ENCODE assay signal across 33 mouse cellular contexts in genomic region chr14:20297616-20298015, GRCm38 (mm10). TPM values are rescaled to one million over a fixed set of nuclear protein-coding genes. Genes with fewer than 3 reads are reported as not detected.
DNase-seq lines count a peak whose midpoint lies in the region; ATAC-seq and TF ChIP-seq lines count a peak whose summit lies in the region.
"Had no signal": no experiment of that assay in that cellular context is flagged by ENCODE, and none has a peak within 500 bp of the region (broad histone marks: within the 10 kb centered on the region; RNA-seq: fewer than 3 reads in every experiment).

No protein-coding gene starts in this region.

- H3K27me3 ChIP-seq in Patski = no peaks in the 10 kb centered on the region
- no peaks in the 10 kb centered on the region for H3K27me3 ChIP-seq in liver, postnatal 0 days (ENCODE audit: insufficient read depth, low read length)
- H3K27me3 ChIP-seq: heart, embryonic 12.5 days; hindbrain, embryonic 15.5 days; limb, embryonic 15.5 days; liver, embryonic 13.5 days; neural tube, embryonic 13.5 days had no signal

- CTCF ChIA-PET in Patski (lab: Charles Lee) = no interaction called here

- H3K27ac ChIP-seq in gastrocnemius, adult 2 months = peak overlapping the region; percentile 81
- peak overlapping the region; percentile 43 for H3K27ac ChIP-seq in macrophage
- no peak overlapping the region for H3K27ac ChIP-seq in liver, postnatal 0 days (ENCODE audit: low read depth)
- H3K27ac ChIP-seq: hindbrain, embryonic 10.5 days; hindbrain, embryonic 15.5 days; limb, embryonic 15.5 days; liver, embryonic 13.5 days; neural tube, embryonic 13.5 days had no signal

- H3K9me3 ChIP-seq in liver, postnatal 0 days (ENCODE audit: low read length) = no peaks in the 10 kb centered on the region
- H3K9me3 ChIP-seq: heart, embryonic 12.5 days; hindbrain, embryonic 10.5 days; hindbrain, embryonic 15.5 days; limb, embryonic 15.5 days; liver, embryonic 13.5 days; neural tube, embryonic 13.5 days had no signal

- 97% methylated on average over 3 of the region's 3 CpGs for WGBS in macrophage (ENCODE audit: missing documents)
- 83% methylated on average over 3 of the region's 3 CpGs for whole genome bisulfite sequencing in liver, postnatal 0 days (ENCODE audit: insufficient replicate concordance)

- no peak overlapping the region; the same call in 1 of the 2 replicates for H3K4me3 ChIP-seq in gastrocnemius, adult 2 months
- H3K4me3 ChIP-seq in macrophage (ENCODE audit: inconsistent target) = peak overlapping the region; percentile 7; the same call in 1 of the 2 replicates
- no peak overlapping the region for H3K4me3 ChIP-seq in liver, postnatal 0 days (ENCODE audit: low read depth, low read length)
- H3K4me3 ChIP-seq: heart, embryonic 12.5 days; hindbrain, embryonic 10.5 days; hindbrain, embryonic 15.5 days; limb, embryonic 15.5 days; liver, embryonic 13.5 days; neural tube, embryonic 13.5 days had no signal

- no peak for ATAC-seq in Patski
- ATAC-seq in liver, postnatal 0 days = no peak
- ATAC-seq: CD4-positive, CD25-positive, alpha-beta regulatory T cell, adult 4 months; forebrain, embryonic 14.5 days had no signal

- H3K9ac ChIP-seq in liver, postnatal 0 days (replicated peaks) = no peak overlapping the region
- H3K9ac ChIP-seq: heart, embryonic 12.5 days; hindbrain, embryonic 15.5 days; limb, embryonic 15.5 days; liver, embryonic 13.5 days; neural tube, embryonic 13.5 days had no signal

- POLR2A ChIA-PET in Patski (lab: Charles Lee) = no interaction called here

- no peaks in the 10 kb centered on the region for H3K36me3 ChIP-seq in macrophage (ENCODE audit: inconsistent target)
- no peaks in the 10 kb centered on the region for H3K36me3 ChIP-seq in liver, postnatal 0 days (replicated peaks; ENCODE audit: insufficient read depth, low read length)
- H3K36me3 ChIP-seq: hindbrain, embryonic 10.5 days; hindbrain, embryonic 15.5 days; limb, embryonic 15.5 days; neural tube, embryonic 13.5 days had no signal

- TF ChIP-seq EP300 in liver, postnatal 0 days (IDR thresholded peaks at IDR 0.05; ENCODE audit: low read depth) = no peak

- no peak for DNase-seq in gastrocnemius, adult 2 months
- DNase-seq in gastrocnemius, adult 8-10 months (ENCODE audit: low spot score in 2 of 2) = no peak
- peak; percentile 21 for DNase-seq in 3134 (ENCODE audit: extremely low read depth, insufficient read length, low spot score)
- DNase-seq in Patski (ENCODE audit: low read depth, low spot score) = no peak
- DNase-seq in kidney, adult 11 months = no peak
- no peak for DNase-seq in liver, postnatal 0 days
- no peak for DNase-seq in embryo, embryonic 10.5 days (ENCODE audit: low spot score)
- DNase-seq: adrenal gland, adult 8-10 months; cerebellum, adult 8-10 months; cerebellum, postnatal 25 days; gastrocnemius, postnatal 36 days; kidney, adult 9 months; kidney, postnatal 25 days; left cerebral cortex, postnatal 4 days; liver, embryonic 13.5 days; lung, adult 2 months; right cerebral cortex, postnatal 14 days had no signal

- H3K4me2 ChIP-seq in liver, postnatal 0 days (ENCODE audit: low read depth, low read length) = no peak overlapping the region
- H3K4me2 ChIP-seq: heart, embryonic 12.5 days; hindbrain, embryonic 15.5 days; limb, embryonic 15.5 days; liver, embryonic 13.5 days; midbrain, embryonic 11.5 days; neural tube, embryonic 13.5 days had no signal

- TF ChIP-seq CTCF in gastrocnemius, adult 2 months (IDR thresholded peaks at IDR 0.05) = no peak; the same call in 1 of the 2 replicates
- TF ChIP-seq CTCF in Patski (IDR thresholded peaks at IDR 0.05) = peak; percentile 10
- TF ChIP-seq CTCF in liver, postnatal 0 days (IDR thresholded peaks at IDR 0.05; ENCODE audit: low read depth) = no peak

- in situ Hi-C loops in Patski (cut with MboI; ENCODE audit: low pct_unique_long_range_greater_than_20kb) = no loop called here

- intact Hi-C loops in gastrocnemius, adult 2 months (cut with DNase I) = no loop called here

- peaks cover 65% of the 10 kb centered on the region for H3K79me2 ChIP-seq in macrophage (ENCODE audit: inconsistent target)

- H3K4me1 ChIP-seq in liver, postnatal 0 days (ENCODE audit: insufficient read depth) = peaks cover 8% of the 10 kb centered on the region; the same call in 1 of the 2 replicates

RNA-seq across cellular contexts. Expression of gene Nudt13, which starts 3.1 kb away (rescaled TPM):
- 10 to 100 TPM; 26.9 to 32.3 TPM for total RNA-seq in gastrocnemius, adult 2 months (2021)
- total RNA-seq in gastrocnemius, adult 8-10 months (2022) = 10 to 100 TPM; 27.8 to 32.6 (median 28.4) TPM
- polyA plus RNA-seq in Patski (2021) (39.7 TPM), macrophage (2018) (14.1 to 21.2 TPM (median 17.6 TPM) in 3 replicates)
- 100 to 1,000 TPM in 1 of 26 experiments, 10 to 100 TPM in 25; 18.4 to 109 (median 60.5) TPM for total RNA-seq in macrophage (2018; cell fraction: chromatin; rRNA removed)
- total RNA-seq in macrophage (2018; cell fraction: cytosol; rRNA removed) = 10 to 100 TPM in 21 of 26 experiments, 1 to 10 TPM in 5; 7.2 to 20.7 (median 12.8) TPM
- total RNA-seq in macrophage (2018; cell fraction: nucleus; rRNA removed) = 10 to 100 TPM; 18.0 to 93.6 (median 44.3) TPM
- 3.8 and 5.5 TPM in 2 replicates for polyA plus RNA-seq in liver, postnatal 0 days (2015; fragmentation: Nextera tagmentation; extraction: Ambion mirVana)

RNA-seq across cellular contexts. Expression of gene Kcnk16, which starts 28.6 kb away (rescaled TPM):
- not detected for total RNA-seq in gastrocnemius, adult 2 months (2021)
- not detected for total RNA-seq in gastrocnemius, adult 8-10 months (2022)
- not detected for polyA plus RNA-seq in Patski (2021)
- not detected for total RNA-seq in macrophage (2018; cell fraction: chromatin; rRNA removed)
- not detected for total RNA-seq in macrophage (2018; cell fraction: cytosol; rRNA removed)
- not detected for total RNA-seq in macrophage (2018; cell fraction: nucleus; rRNA removed)
- not detected in 3 replicates for polyA plus RNA-seq in macrophage (2018)
- 1.4 and 2.0 TPM in 2 replicates for polyA plus RNA-seq in liver, postnatal 0 days (2015; fragmentation: Nextera tagmentation; extraction: Ambion mirVana)
- total RNA-seq: adrenal gland, adult 8-10 months; gastrocnemius, postnatal 36 days; heart, adult 18-20 months; layer of hippocampus, adult 18-20 months; layer of hippocampus, postnatal 25 days; left cerebral cortex, postnatal 4 days; megakaryocyte, adult 5-6 weeks had no signal
- polyA plus RNA-seq: brain, embryonic 14.5 days; CD4-positive, CD25-positive, alpha-beta regulatory T cell, adult 4 months; forebrain, embryonic 14.5 days; heart, embryonic 12.5 days; heart, postnatal 0 days; hindbrain, embryonic 15.5 days; lung, adult 2 months; midbrain, embryonic 11.5 days; midbrain, postnatal 0 days had no signal

RNA-seq across cellular contexts. Expression of gene Ecd, which starts 50.3 kb away (rescaled TPM):
- total RNA-seq in gastrocnemius, adult 2 months (2021) = 10 to 100 TPM; 32.7 to 38.9 TPM
- total RNA-seq in gastrocnemius, adult 8-10 months (2022) = 10 to 100 TPM; 35.1 to 40.1 (median 37.5) TPM
- polyA plus RNA-seq in Patski (2021) (46.4 TPM), macrophage (2018) (20.4 to 33.9 TPM (median 25.3 TPM) in 3 replicates)
- total RNA-seq in macrophage (2018; cell fraction: chromatin; rRNA removed) = 10 to 100 TPM in 23 of 26 experiments, 1 to 10 TPM in 3; 7.9 to 50.2 (median 26.4) TPM
- 10 to 100 TPM; 15.2 to 29.3 (median 23.4) TPM for total RNA-seq in macrophage (2018; cell fraction: cytosol; rRNA removed)
- total RNA-seq in macrophage (2018; cell fraction: nucleus; rRNA removed) = 10 to 100 TPM in 23 of 26 experiments, 1 to 10 TPM in 3; 6.6 to 37.6 (median 20.1) TPM
- 19.8 and 23.0 TPM in 2 replicates for polyA plus RNA-seq in liver, postnatal 0 days (2015; fragmentation: Nextera tagmentation; extraction: Ambion mirVana)

RNA-seq across cellular contexts. Expression of gene Fam149b, which starts 50.3 kb away (rescaled TPM):
- total RNA-seq in gastrocnemius, adult 2 months (2021) = 10 to 100 TPM; 18.2 to 22.7 TPM
- total RNA-seq in gastrocnemius, adult 8-10 months (2022) = 10 to 100 TPM; 18.9 to 22.9 (median 21.4) TPM
- polyA plus RNA-seq in Patski (2021) (40.7 TPM), macrophage (2018) (17.1 to 22.7 TPM (median 22.6 TPM) in 3 replicates)
- total RNA-seq in macrophage (2018; cell fraction: chromatin; rRNA removed) = 100 to 1,000 TPM in 1 of 26 experiments, 10 to 100 TPM in 25; 10.9 to 101 (median 48.3) TPM
- 10 to 100 TPM; 11.6 to 25.2 (median 17.8) TPM for total RNA-seq in macrophage (2018; cell fraction: cytosol; rRNA removed)
- total RNA-seq in macrophage (2018; cell fraction: nucleus; rRNA removed) = 10 to 100 TPM in 23 of 26 experiments, 1 to 10 TPM in 3; 7.6 to 75.4 (median 23.7) TPM
- polyA plus RNA-seq in liver, postnatal 0 days (2015; fragmentation: Nextera tagmentation; extraction: Ambion mirVana) = 5.4 and 5.7 TPM in 2 replicates
